Mouse (Mus musculus): ENCODE results near the gene Ly6g6d. TPM values are rescaled to one million over a fixed set of nuclear protein-coding genes. Genes with fewer than 3 reads are reported as not detected.

Gene Ly6g6d
- total RNA-seq, 2 experiments from 2014 or later: 1.1 to 2.2 TPM

DNA sequence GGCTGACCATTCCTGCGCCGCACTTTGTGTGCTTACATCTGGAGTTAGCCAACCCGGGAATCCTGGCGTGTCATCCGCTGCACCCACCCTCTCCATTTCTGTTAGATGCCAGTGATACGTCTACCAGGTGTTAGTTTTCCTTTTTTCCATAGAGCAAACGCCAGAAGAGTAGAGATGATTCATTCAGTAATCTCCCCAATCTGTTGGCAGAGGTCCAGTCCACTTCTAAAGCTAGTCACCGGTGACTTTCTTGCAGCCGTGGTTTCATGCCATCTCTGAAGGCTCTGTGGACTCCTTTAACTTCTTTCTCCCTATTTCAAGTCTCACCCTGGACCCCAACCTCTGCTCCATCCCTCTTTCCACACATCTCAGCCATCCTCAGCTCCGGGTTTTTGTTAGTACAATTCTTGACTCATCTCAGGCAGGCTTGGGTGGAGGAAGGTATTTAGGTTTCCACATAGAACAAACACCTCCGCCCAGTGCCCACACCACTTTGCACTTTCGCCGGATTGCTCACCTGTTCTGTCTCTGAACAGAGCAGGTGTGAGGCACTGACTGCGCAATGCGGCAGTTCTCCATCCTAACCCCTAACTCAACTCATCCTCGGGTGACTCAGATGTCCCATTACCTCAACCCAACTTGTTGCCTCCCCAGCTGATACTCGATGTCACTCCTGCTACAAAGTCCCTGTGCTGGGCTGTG lies 9.5 kb downstream of the Ly6g6d start:
- DNase-seq: no peak

DNA sequence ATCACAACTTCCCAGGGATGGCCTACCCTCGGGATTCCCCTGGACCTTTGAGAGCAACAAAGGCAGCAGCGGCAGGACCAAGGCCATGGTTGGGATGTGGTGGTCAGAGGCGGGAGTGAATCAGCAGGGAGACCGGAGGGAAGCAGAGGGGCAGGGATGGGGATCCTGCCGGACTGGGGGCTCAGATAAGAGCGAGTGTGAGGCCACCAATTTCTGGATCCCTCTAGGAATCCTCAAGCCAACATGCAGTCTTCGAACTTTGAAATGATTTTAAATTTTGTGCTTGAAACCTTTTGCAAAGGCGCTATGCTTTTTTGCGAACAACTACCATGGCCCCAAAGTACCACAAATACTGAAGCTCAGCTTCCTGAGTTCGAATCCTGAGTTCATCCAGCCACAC lies 11.8 kb downstream of the Ly6g6d start, which contains the start of gene Mpig6b:
Gene Mpig6b (minus strand): TSS at position 101 of the 400 bp plus-strand sequence.
- no peak for DNase-seq

DNA sequence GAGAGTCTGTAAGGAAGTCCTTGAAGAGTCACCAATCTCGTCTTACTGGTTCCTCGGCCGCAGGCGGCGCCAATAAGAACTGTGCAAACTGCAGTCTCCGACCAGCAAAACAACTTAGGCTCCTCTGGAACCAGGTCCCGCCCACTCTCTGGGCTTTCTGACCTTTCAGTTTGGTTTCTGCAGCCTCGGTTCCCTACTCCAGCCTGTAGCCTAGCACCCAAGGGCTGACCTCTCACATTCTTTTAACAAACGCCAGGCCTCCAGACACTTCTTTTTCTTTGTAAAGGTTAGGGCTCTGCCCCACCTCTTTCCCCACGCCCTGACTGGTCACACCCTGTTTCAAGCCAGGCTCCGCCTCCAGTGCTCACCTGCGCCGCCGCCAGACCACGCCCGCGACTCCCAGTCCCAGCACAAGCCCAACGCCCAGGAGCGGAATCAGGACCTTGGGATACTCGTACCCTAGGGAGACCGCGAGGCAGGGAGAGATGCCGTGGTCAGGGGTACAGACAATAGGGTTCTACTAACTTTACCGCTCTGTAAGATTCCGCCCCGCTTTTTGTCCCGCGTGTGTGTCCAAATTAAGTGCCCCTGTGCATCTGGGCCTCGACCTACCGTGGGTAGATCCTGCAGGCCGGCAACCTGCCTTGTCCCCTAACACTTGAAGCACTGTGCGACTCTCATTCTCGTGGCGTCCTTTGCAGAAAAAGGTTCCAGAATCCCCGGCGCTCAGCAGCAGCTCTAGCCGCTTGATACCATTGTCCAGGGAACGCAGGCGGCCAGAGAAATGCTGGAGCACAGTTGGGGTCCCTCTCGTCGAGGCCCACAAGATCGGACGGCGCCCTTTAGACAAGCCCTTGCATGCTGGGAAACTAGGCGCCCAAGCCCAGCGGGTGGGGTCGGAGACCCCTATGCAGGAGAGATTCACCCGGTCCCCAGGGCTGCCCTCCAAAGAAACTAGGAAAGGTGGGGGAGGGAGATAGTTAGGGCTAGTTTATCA lies 12.6 kb downstream of the Ly6g6d start, which contains the start of gene Ly6g6c:
Gene Ly6g6c (plus strand): TSS at position 438 of the 997 bp plus-strand sequence.
- DNase-seq: peak; percentile 52

DNA sequence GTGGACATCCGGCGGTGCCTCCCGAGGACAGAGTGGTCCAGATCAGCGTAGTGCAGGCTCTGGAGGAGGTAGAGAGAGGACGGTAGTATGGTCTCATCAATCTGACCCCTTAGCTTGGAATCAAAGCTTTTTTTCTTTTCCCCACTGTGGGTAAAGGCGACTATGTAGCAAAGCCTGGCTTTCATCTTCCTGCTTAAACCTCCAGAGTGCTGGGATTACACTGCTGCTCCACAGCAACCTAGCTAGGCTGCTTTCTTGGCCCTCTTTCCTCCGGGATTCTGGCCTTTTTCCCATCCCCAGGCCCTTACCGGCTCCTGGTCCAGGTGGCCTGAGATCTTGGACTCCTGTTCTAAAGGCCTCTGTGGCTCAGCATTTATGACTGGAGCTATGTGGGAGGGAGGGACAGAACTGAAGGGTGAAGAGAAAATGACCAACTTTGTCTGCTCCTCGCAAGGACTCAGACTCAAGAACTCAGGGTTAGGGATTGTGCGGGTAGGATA lies 13.4 kb downstream of the Ly6g6d start:
- DNase-seq: no peak

- DNase-seq: no peak
These were observed 14.4 kb downstream of the Ly6g6d start for GRCm38 (mm10) chr17:35063466-35063865.

GRCm38 (mm10) chr17:35061299-35061698 lies 16.6 kb downstream of the Ly6g6d start:
- DNase-seq: no peak

DNA sequence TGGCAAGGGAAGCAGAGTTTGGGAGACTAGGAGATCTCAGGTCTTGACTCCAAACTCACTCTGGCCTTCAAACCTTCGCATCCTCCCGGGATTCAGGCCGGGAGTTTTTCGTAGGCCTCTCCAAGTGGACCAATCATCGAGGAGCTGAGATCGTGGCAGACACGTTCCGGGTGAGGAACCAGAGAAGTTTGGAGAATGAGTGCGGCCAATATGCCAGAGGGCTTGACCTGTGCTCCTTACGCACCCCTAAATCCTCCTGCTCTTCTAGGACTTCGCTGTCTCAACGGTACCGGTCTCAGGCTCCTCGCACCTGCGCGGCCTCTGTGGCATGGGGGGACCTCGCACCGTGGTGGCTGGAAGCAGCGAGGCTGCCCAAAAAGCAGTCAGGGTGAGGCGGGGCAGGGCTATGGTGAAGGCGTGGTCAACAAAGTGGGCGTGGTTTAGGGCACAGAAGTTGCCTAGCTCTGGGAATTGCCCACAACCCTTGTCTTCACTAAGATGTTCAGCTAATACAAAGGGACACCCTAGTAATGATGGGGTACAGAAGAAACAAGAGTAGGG lies 17.0 kb downstream of the Ly6g6d start:
- no peak for DNase-seq

DNA sequence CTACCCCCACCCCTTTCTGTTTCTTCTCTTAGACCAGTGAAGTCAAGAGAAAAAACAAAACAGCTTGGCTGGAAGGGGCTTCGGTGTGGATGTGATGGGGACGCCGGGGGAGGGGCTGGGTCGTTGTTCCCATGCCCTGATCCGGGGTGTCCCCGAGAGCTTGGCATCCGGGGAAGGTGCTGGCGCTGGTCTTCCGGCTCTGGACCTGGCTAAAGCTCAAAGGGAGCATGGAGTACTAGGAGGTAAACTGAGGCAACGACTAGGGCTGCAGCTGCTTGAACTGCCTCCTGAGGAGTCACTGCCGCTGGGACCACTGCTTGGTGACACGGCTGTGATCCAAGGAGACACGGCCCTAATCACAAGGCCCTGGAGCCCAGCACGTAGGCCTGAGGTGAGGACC lies 17.8 kb downstream of the Ly6g6d start:
- no peak for DNase-seq

DNA sequence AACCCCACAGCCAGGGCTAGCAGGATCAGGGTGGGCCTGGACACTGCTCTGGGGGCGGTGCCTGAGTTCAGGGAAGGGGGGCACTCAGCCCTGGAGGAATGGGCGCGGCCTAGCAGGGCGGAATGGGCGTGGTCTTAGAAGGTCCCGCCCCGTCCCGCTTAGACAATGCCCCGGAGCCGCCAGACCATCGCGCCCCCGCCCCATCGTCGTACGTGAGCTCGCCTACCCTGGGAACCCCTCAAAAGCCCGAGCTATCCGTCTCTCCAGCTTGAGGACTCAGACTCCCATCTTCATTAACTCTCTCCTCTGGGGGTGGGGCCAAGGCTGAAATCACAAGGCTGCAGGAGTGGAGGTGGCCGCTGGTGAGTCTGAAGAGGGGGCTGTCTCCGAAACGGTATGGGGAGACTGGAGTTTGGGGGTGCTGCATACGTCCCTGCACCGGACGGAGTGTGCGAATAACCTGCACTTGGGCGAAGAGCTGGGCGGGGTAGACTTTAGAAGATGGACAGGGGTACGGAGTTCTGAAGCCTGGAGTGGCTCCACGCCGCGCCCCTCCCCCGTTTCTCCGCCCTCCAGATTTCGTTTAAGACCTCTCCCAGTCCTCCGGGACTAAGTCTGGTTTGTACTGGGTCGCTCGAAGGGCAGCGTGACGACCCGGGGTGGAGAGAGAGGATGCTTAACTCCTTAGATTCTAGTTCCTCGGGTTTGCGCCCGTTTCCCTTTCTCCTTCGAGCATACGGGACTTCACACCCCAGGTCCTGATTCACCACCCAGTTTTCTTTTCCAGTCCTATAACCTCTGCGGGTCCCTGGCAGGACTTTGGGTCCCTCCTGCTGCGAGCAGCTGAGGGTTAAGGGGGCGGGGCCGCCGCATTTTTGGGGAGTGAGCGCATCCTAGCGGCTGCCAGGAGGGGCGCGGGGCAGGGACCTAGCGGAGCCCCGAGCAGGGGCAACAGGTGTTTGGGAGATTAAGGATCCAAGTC lies 18.7 kb downstream of the Ly6g6d start, which contains the start of gene Ddah2:
Gene Ddah2 (plus strand): TSS at position 125 of the 982 bp plus-strand sequence.
- DNase-seq: peak; percentile 92

GRCm38 (mm10) chr17:35058316-35058715 lies 19.5 kb downstream of the Ly6g6d start:
- DNase-seq: no peak

DNA sequence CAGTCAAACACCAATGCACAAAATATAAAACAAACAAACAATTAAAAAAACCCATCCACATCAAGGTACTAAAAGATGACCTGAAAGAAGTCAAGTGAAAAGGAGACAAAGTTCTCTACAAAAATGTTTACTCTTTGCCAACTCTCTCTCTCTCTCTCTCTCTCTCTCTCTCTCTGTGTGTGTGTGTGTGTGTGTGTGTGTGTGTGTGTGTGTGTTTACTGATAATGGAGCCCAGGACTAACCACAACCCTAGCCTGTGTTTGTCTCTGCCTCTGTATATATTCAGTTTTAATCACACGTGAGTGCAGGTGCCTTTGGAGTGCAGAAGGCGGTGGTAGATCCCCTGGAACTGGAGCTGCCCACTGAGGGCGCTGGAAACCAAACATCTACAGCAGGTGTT lies 20.8 kb downstream of the Ly6g6d start:
- DNase-seq: no peak

GRCm38 (mm10) chr17:35055691-35056495 lies 22.0 kb downstream of the Ly6g6d start:
- no peak for DNase-seq

DNA sequence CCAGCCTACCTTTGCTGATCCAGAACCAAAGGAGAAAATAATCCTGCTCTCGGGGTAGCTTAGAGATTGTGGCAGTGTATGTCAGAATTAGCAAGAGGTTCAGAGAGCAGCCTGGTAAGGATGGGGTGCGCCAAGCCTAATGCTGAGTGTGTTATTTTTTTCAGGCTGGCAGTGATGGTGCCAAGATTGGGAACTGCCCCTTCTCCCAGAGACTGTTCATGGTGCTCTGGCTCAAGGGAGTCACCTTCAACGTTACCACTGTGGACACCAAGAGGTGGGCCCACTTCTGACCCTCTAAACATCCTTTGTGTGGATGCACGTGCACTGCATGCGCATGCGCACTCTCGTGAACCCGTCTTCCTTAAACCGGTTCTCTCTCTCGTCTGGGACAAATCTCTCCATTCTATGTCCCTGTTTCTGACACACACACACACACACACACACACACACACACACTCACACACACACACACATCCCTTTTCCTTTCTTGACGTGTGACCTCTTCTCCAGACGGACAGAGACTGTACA lies 25.5 kb downstream of the Ly6g6d start:
- no peak for DNase-seq

- peak; percentile 78 for DNase-seq
These were observed 26.4 kb downstream of the Ly6g6d start for GRCm38 (mm10) chr17:35051156-35052086.

DNA sequence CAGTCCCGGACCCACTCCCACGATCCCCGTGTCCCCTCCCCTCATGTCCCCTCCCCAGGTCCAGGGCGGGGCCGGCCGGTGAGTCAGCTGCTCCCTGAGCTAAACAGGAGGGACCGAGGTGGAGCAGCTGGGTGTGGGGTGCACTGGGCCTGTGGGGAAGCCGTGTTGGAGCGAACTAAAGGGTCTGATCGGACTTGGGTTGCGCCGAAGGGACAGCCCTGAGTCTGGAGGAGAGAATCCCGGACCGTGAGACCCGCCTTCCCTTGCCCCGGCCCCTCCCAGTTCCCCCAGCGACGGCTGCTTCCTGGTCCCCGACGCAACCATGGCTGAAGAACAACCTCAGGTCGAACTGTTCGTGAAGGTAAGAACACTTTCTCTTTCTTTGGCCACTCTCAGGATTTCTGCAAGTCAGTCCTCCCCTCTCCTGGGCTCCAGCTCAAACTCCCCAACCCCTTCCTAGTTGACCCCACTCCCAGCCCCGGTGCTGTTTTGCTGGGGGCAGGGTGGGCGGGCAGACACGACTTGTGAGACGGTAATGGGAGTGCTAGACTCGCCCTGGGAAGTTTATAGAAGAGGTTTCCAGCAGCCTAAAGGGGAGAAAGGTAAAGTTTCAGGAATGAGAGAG lies 27.6 kb downstream of the Ly6g6d start:
- peak; percentile 86 for DNase-seq

DNA sequence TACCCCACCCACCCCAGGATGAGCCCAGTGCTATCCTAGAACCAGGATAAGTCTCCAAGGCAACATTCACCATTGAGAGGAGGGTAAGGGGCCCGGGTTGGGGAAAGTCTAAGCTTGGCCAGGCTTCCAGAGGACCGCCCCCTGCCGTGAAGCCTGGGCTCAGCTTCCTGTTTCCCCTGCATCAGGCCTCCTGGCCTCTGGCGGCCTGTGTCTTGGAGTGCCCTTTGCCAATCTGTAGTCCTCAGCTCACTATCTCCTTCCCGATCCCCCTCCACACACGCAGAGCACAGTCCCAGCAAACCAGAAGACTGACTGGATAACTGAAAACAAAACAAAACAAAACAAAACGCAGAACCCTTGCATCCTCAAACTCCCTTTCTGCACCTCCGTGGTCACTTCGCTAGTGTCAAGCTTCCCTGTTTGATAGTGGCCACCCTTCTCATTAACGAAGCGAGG lies 28.3 kb downstream of the Ly6g6d start, which contains the start of gene Clic1:
Gene Clic1 (plus strand): TSS at position 406 of the 456 bp plus-strand sequence.
- peak; percentile 69 for DNase-seq

DNA sequence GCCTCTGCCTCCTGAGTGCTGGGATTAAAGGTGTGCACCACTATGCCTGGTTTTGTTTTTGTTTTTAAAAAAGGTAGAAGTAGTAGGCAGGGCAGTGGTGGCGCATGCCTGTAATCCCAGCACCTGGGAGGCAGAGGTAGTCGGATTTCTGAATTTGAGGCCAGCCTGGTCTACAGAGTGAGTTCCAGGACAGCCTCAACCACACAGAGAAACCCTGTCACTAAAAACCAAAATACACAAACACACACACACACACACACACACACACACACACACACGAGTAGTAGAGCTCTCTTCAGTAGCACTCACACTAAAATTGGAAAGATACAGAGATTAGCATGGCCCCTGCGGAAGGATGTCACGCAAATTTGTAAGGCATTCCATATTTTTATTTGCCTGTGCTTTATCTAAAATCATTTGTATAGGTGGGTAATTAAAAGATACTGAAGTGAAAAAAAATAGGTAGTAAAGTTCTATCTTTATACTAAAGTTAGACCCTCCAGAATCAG lies 28.9 kb downstream of the Ly6g6d start:
- no peak for DNase-seq

All from adrenal gland, postnatal 10 days (tissue).